Mouse (Mus musculus): ENCODE measurements around the gene Phip. TPM values are rescaled to one million over a fixed set of nuclear protein-coding genes. Genes with fewer than 3 reads are reported as not detected.

Phip gene
- total RNA-seq (2021) = 10 to 100 TPM; 32.7 to 53.1 TPM
- long read RNA-seq, experiment 1, full-length matches to known transcripts = 1 of 8 reads
- long read RNA-seq, experiment 1, partial matches to known transcripts = 6 of 8 reads
- long read RNA-seq, experiment 1, other reads (novel, unspliced or antisense) = 1 of 8 reads
- long read RNA-seq, experiment 2, full-length matches to known transcripts = 2 of 4 reads
- long read RNA-seq, experiment 2, partial matches to known transcripts = 1 of 4 reads
- long read RNA-seq, experiment 2, other reads (novel, unspliced or antisense) = 1 of 4 reads

GRCm38 (mm10) chr9:82975342-82976215 lies at the start of gene Phip:
Phip (minus strand) TSS chr9:82975516.
- peak; percentile 96 for DNase-seq

GRCm38 (mm10) chr9:83023724-83024123 lies 48.4 kb upstream of the Phip start:
- DNase-seq = no peak

- no peak for DNase-seq
Measured at GRCm38 (mm10) chr9:83014516-83014915, 39.2 kb upstream of the Phip start.

- no peak for DNase-seq
Measured at GRCm38 (mm10) chr9:83008306-83008705, 33.0 kb upstream of the Phip start.

- DNase-seq = no peak
Measured at GRCm38 (mm10) chr9:83001342-83001741, 26.0 kb upstream of the Phip start.

GRCm38 (mm10) chr9:82997765-82998500 lies 22.6 kb upstream of the Phip start:
- no peak for DNase-seq

- DNase-seq = peak; percentile 23
Measured at GRCm38 (mm10) chr9:82976936-82977335, 1.6 kb upstream of the Phip start.

GRCm38 (mm10) chr9:82976219-82976618 lies 903 bp upstream of the Phip start:
- DNase-seq = no peak

GRCm38 (mm10) chr9:82974962-82975341 lies 364 bp downstream of the Phip start:
- DNase-seq = no peak

GRCm38 (mm10) chr9:82974187-82974861 lies 992 bp downstream of the Phip start:
- peak; percentile 82 for DNase-seq

GRCm38 (mm10) chr9:82973321-82973892 lies 1.9 kb downstream of the Phip start:
- no peak for DNase-seq

- DNase-seq = no peak
Measured at GRCm38 (mm10) chr9:82971433-82971832, 3.9 kb downstream of the Phip start.

- DNase-seq = no peak
Measured at GRCm38 (mm10) chr9:82967076-82967621, 8.2 kb downstream of the Phip start.

GRCm38 (mm10) chr9:82963981-82964380 lies 11.3 kb downstream of the Phip start:
- no peak for DNase-seq

GRCm38 (mm10) chr9:82961352-82961751 lies 14.0 kb downstream of the Phip start:
- DNase-seq = no peak

GRCm38 (mm10) chr9:82955267-82955666 lies 20.0 kb downstream of the Phip start:
- DNase-seq = no peak

- no peak for DNase-seq
Measured at GRCm38 (mm10) chr9:82952330-82952729, 23.0 kb downstream of the Phip start.

- DNase-seq = no peak
Measured at GRCm38 (mm10) chr9:82951435-82952004, 23.8 kb downstream of the Phip start.

GRCm38 (mm10) chr9:82907246-82907645 lies 68.1 kb downstream of the Phip start:
- DNase-seq = no peak

- DNase-seq = no peak
Measured at GRCm38 (mm10) chr9:82888645-82889044, 86.7 kb downstream of the Phip start.

- DNase-seq = no peak
Measured at GRCm38 (mm10) chr9:82884177-82884576, 91.1 kb downstream of the Phip start.

Measured in gastrocnemius, postnatal 10 days (tissue).